Mouse (Mus musculus): Measurements from ENCODE around the gene Qrich2.
"Not testable (repeated sequence)": the region's sequence is repeated elsewhere in the genome, so short reads cannot be mapped to it uniquely, and the experiment has no call there.

Gene Qrich2

DNA sequence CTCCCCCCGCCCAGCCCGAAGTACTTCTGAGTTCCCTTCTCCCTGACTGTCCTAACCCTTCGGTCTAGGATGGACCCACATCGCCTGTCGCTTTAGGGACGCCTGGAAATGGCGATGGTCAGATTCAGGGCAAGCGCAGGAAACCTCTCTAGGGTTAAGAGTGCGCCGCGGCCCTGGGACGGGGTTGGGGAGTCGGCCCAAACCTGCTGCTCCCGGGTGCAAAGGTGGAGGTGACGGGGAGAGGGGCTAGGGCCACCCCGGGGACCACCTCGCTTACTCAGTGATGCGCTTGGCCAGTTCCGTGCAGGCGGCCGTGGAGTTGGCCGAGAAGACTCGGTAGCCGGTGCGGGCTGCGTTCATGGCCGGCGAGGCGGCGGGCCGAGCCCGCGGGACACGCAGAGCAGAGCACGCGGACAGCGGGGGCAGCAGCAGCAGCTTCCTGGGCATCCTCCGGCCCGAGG is 23.8 kb upstream of the Qrich2 start:
- DNase-seq (ENCODE audit: low spot score in 2 of 2): no peak

DNA sequence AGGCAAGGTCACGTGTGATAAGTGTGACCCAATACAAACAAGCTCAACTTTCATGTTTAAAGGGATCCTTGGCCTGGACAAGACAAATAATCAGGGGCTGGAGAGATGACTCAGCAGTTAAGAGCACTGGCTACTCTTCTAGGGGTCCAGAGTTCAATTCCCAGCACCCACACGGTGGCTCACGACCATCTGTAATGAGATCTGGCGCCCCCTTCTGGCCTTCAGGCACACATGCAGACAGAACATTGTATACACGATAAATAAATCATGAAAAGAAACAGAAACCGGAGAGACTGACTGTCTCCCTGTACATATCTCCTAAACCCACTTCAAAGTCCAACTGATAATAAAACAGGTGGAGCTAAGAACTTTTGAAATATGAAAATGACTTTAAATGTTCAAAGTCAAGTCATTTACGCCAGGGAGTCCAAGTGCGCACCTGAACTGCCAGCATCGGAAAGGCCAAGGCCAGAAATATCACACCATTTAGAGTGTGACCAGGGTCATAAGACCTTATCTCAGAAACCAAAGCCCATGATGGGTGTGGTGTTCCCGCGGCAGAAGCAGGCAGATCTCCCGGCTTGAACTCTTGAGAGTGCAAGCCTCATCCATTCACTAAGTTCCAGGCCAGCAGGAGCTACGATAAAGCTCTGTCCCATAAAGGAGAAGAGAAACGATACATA is 22.8 kb upstream of the Qrich2 start:
- DNase-seq (ENCODE audit: low spot score in 2 of 2): no peak

DNA sequence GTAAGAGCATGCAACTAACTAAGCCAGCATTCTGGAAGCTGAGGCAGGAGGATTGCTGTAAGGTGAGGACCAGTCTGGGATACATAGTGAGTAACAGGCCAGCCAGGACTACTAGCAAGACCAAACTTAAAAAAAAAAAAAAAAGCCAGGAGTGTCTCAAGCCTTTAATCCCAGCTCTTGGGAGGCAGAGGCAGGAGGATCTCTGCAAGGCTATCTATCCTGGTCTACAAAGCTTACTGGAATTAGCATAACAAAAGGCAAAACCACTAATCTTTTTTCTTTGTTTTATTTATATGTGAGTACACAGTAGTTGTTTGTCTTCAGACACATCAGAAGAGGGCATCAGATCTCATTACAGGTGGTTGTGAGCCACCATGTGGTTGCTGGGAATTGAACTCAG is 22.2 kb upstream of the Qrich2 start:
- no peak for DNase-seq (ENCODE audit: low spot score in 2 of 2)

DNA sequence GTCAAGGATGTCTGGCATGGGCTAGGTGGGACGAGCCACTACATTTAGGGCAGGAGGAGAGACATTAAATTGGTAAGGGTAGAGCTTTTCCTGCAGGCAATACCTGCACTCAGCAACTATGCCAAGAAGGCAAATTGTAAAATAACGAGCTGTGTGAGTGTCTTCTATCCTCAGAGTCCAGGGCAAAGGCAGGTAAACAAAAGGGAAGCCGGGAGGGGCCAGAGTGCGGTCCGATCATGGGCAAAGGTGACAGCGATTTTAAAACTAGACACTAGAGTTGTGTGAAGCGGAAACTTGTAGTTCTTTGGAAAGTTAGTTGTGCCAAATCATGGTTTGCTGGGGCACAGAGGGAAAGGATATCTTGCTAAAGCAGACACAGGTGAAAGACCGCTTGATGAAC is 18.2 kb upstream of the Qrich2 start:
- DNase-seq (ENCODE audit: low spot score in 2 of 2): no peak

DNA sequence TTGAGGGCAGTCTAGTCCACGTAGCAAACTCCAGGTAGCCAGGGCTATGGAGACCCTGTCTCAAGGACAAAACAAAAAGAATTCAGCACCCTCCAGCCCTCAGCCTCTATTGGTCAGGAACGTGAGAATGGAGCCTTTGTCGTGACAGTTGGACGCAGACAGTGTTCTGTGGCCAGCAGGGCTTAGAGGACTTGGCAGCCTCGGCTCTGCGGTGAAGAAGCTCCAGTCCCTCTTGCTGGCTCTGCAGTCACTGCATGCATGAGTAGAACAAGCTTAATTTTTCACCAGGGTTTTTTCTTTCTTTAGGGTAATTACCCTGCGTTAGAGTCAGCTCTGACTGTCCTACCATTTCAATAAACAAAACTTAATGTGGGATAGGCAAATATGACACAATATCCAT is 15.7 kb upstream of the Qrich2 start:
- no peak for DNase-seq (ENCODE audit: low spot score in 2 of 2)

DNA sequence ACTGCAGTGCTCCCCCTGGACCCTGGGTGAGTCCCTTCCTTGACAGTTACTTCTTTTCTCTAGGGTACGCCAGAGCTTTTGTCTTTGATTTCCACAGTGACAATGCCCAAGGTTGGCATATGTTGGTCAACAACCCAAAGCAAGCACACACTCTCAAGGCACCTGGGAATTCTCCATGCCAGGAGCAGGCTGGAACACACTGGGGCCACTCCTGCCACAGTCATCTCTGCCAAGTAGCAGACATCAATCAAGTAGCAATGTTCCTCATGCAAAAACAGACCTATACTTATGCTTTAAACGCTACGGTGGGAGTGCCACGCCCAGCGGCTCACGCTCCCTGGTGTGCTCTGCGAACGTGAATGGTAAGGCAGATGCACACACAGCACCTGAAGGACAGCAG is 14.9 kb upstream of the Qrich2 start:
- DNase-seq (ENCODE audit: low spot score in 2 of 2): no peak

DNA sequence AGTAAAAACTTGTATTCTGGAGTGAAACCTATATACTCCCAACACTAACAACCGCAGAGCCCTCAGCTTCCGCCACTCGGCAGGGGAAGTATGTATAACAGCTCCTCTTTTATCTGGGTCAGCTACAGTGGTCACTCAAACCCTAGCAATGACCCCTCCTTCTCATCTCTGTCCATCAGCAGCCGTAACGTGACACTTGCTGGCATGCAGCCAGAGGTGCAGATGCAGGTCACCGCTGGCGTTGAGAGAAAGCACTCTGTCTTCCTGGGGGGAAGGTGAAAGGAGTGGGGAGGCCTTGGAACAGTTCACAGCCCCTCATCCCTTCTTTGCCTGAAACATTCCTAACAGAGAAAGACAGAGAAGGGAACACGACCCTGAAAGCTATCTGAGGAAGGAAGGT is 13.8 kb upstream of the Qrich2 start:
- DNase-seq (ENCODE audit: low spot score in 2 of 2): no peak

DNA sequence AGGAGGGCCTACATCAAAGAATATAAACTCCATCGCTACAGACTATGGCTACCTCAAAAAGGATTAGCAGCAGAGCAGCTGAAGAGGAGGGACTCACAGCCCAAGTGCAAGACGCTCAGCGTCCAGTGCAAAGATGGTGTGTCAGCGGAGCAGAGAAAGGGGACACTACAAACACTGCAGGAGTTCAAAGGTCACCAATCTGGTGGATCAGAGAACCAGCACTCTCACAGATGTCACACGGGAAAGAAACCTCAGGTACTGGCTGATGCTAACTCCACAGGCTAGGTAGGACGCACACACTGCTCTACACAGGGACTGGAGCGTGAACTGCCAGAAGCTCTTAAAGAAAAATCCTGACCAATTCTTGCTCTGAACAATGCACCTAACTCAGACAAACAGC is 12.9 kb upstream of the Qrich2 start:
- no peak for DNase-seq (ENCODE audit: low spot score in 2 of 2)

DNA sequence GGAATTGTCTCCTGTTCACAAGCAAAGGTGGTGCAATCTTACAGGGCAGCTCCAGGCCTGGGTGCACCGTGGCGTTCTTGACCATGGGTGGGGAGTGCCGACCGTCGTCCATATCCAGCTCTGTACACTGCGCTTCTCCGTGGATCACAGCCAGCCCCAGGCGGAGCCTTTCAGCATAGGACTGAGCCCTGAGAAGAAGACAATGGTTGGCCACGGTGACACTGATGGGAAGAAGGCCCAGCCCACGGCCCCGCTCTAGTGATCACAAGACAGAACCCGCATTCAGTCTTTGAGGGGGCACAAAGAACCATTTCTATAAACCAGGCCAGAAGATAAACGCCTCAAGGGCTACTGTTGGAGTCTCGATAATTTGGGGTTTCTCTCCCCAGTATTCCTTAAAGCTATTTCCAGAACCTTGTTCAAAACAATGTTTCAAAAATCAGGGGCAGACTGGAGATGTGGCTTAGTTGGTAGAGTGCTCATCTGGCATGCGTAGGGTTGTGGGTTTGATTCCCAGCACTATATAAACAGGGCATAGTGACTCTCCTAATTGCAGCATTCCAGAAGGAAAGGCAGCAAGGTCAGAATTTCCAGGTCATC is 11.2 kb upstream of the Qrich2 start:
- no peak for DNase-seq (ENCODE audit: low spot score in 2 of 2)

DNA sequence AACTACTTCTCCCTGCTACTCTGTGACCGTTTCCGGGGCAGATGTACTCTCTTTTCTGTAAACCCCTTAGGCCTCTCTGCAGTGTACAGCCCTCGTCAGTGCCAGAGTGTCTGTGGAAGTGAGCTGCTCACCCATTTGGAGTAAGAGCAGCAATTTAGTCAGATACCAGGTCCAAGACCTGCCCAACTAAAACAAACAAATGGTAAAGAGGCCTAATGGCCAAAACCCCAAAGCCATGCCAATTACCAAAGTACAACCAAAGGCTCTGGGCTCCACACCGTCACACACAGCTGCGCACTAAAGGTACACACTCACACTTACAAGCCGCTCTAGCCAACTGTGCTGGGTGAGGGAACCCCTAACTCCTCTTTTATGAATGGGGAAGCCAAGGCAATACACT is 10.7 kb upstream of the Qrich2 start:
- no peak for DNase-seq (ENCODE audit: low spot score in 2 of 2)

DNA sequence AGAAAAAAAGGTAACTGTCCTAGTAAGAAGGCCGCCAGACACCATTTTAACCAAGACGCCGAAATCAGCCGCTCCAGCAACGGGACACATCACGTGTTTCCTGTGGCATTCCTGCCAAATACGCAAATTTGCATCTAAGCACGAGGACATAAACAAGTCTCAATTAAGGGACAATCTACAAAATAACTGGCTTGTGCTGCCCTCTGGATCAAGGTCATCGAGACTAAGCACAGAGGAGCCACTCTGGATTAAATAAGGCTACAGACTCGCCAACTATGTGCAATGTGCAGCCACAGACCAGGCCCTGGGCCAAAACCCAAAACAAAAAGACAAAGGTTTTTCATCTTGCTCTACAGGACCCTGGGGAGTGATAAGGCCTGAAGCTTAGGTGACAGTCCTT is 10.0 kb upstream of the Qrich2 start:
- no peak for DNase-seq (ENCODE audit: low spot score in 2 of 2)

DNA sequence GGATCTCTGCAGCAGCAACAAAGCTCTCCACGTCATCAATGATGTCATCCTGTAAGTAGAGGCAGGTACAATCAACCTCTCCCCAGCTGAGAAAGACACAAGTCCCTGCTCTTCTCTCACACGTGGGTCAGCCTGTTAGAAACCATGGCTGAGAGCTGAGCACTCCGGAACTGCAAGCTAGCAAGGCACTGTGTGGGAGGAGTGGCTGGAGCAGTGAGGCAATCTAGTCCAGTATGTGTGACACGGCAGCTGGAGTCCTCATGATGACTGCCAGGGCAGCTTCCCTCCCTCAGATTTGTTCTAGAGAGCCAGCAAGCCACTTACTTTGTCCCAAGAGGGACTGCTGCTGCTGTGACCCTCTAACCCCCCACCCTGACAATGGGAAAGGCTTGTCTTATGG is 6.2 kb upstream of the Qrich2 start:
- no peak for DNase-seq (ENCODE audit: low spot score in 2 of 2)

DNA sequence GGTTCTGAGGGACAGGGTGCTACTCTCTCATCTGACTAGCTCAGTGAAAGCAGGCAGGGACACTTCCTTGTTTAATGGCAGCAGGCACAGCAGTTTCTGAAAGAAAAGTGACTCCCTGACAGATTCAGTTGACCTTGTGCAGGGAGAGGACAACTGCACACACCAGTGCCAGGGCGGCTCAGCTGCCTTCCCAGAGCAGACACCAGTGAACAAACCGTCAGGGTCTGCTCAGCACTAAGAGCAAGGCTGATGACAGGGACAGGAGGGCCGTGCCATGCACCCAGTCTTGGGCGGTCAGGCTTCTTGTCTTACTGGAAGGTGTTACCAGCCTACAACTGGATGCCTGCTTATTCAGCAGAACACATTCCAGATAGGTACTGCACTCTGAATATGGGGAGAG is 4.9 kb upstream of the Qrich2 start:
- DNase-seq (ENCODE audit: low spot score in 2 of 2): no peak

DNA sequence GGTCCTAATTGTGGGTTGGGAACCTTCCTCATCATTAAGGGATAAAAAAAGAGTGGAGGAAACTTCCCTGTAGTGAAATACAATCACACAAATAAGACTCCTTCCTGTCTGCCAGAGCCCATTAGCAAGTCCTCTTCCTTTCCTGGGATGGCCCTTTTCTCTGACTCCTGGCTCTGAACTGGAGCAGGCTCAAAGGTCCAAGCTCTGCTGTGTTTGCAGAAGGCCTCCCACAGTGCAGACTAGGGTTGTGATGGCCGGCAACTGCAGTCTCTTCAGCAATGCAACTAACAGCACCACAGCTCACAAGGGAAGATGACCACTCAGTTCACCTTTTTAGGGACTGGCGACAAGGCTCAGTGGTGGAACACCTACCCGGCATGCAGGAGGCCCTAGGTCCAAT is 4.2 kb upstream of the Qrich2 start:
- no peak for DNase-seq (ENCODE audit: low spot score in 2 of 2)

DNA sequence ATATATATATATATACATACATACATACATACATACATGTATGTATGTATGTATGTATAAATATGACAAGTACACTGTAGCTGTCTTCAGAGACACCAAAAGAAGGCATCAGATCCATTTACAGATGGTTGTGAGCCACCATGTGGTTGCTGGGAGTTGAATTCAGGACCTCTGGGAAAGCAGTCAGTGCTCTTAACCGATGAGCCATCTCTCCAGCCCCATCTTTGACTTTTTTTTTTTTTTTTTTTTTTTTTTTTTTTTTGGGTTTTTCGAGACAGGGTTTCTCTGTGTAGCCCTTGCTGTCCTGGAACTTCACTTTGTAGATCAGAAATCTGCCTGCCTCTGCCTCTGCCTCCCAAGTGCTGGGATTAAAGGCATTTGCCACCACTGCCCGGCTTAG is 2.3 kb upstream of the Qrich2 start:
- not testable (repeated sequence) for DNase-seq (ENCODE audit: low spot score in 2 of 2)

DNA sequence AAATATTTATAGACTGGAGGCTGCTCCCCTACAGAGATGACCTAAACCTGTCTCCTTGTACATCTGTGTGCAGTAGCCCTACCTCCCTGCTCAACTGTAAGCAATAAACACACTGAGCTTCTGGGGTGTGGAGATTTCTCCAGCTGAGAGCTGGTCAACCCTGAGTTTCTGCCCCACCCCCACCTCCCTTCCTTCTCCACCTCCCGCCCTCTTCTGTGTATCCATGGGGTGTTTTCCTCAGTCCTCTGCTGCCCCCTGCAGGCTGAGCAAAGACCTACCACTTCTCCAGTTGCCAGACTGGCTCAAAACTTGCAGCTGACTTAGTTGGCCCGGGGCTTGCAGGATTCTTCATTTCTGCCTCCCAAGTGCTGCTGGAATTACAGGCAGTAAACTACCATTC is 2.2 kb downstream of the Qrich2 start:
- peak; percentile 69 to 80 for DNase-seq (ENCODE audit: low spot score in 2 of 2)

DNA sequence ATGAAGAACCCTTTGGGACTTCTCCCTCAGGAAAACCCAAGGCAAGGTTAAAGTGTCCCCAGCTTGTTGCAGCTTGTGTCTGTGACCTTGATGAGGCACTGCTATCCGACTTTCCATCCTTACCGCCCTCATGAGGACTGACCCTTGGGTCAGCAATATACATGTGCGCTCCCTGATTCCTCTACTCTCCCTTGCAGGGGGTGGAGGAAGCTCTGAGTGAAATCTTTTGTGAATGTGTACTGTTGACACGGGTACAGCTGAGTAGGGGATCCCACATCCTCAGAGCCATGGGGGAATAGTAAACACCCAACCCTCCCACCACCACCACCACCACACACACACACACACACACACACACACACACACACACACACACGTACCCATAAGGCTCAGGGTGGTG is 2.7 kb downstream of the Qrich2 start:
- no peak for DNase-seq (ENCODE audit: low spot score in 2 of 2)

DNA sequence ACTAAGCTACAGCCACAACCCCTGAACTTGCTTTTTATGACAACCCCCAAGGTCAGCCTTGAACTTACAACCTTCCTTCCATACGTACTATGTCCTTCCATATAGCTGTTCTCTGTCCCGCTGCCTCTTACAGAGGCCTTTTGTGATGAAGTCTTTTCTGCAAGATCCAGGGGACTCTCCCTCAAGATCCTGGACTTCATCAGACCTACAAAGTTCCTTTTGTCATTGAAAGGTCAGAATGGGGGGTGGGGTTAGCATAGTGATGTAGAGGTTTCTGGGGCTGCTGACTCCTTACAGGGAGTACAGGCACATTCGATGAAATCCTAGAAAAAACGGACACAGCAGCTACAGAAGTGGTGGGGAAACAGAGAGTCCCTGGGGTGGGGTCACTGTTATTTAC is 6.3 kb downstream of the Qrich2 start:
- DNase-seq (ENCODE audit: low spot score in 2 of 2): no peak

DNA sequence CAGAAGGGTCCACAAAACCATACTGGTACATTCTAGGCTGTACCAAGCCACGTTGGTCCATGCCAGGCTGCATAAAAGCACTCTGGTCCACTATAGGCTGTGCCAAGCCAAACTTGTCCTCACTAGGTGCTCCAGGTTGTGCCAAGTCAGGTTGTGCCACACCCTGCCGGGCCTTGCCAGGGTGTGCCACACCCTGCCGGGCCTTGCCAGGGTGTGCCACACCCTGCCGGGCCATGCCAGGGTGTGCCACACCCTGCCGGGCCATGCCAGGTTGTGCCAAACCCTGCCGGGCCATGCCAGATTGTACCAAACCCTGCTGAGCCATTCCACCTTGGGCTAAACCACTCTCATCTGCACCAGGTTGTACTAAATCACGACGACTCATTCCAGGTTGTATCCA is 9.8 kb downstream of the Qrich2 start:
- DNase-seq (ENCODE audit: low spot score in 2 of 2): no peak

DNA sequence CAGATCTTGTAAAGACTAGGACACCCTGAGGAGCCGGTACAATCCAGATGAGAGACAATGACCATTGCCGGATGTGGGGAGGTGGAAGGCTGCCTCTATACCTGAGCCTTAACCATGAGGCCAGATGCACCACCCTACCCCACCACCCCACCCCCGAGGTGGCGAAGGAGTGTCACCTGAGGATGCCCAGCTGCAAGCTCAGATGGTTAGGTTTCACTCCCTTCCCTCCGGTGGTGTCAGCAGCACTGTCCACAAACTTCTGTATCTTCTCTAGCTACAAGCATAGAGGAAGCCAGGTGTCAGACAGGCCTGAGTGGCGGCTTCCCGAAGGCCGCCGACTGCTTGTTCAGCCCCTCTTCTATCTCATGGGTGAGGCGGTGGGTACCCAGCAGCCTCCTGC is 12.2 kb downstream of the Qrich2 start:
- DNase-seq (ENCODE audit: low spot score in 2 of 2): no peak

DNA sequence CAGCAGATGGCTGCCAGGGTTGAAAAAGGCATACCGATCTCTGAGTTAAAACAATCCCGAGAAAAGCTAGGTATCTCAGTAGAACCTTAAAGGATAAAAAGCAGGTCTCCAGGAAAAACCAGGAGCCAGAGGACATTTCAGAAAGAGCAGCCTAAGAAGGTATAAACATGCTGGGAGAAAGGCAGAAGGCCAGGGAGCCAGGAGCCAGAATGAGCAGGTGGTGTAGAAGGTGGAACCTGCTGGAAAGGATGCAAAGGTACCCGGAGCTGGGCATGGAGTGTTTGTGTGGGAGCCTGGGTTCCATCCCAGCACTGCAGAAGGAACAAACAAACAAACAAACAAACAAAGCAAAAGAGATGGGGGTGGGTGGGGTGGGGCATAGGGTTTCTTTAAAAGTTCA is 16.7 kb downstream of the Qrich2 start:
- no peak for DNase-seq (ENCODE audit: low spot score in 2 of 2)

DNA sequence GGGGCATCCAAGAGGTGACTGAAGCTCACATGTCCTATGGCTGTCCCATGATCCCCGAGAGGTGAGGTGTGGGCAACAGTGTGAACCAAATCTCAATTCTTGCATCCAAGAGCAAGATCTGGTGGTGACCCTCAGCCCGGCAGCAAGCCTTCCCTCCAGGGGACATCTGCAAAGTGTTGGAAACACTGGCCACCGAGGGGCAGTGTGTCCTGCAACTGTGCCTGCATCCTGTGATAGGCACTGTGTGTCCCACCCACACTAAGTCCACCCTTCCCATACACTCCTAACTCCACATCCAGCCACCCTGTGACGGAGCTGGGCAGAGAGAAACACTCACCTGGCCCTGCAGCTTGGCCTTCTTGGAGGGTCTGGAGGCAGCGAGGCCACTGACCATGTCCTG is 18.2 kb downstream of the Qrich2 start:
- no peak for DNase-seq (ENCODE audit: low spot score in 2 of 2)

DNA sequence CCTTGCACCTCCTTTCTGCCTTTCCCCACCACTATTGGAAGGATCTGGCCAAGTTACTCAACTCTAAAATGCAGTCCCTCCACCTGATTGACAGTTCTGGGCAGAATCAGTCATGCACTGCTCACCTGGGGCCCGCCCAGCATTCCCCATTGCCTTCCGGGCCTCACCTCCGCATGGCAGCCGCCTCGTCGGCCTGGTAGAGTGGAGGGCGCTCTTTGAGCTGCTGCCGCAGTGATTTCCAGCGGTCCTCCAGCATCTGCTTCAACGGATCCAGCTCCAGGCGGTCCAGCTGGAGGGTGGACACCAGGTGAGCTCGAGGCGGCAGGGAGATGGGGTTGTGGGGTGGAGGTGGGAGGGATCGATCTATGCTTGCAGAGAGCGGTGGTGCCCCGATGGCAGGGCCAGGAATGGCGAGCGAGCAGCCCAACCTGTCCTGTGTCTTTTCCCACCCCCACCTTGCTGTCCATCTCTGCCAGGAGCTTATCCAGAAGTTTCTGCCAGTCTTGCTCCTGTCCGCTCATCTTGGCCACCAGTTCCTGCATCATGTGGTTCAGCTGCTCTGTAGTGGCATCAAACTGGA is 19.6 kb downstream of the Qrich2 start:
- DNase-seq (ENCODE audit: low spot score in 2 of 2): no peak
